Mouse (Mus musculus) embryonic facial prominence, embryonic 12.5 days (tissue): ENCODE results near the gene Xcl1. TPM values are rescaled to one million over a fixed set of nuclear protein-coding genes. Genes with fewer than 3 reads are reported as not detected.

Source experiments
- ATAC-seq: fragments of 200-750 bp; cut with Nextera tagmentation; 2 replicates; pipeline ENCODE4 v1.8.0; 2017; ENCODE audit not compliant: insufficient number of reproducible peaks, insufficient read depth, low FRiP score, low TSS enrichment
- H3K27ac ChIP-seq: fragments of 300-500 bp; sonication (generic); 2 replicates; pipeline ENCODE4 v1.5.1; 2016; ENCODE audit warnings: mild to moderate bottlenecking
- H3K27me3 ChIP-seq: fragments of 300-500 bp; sonication (generic); 2 replicates; pipeline ENCODE4 v1.6.1; 2016; ENCODE audit warnings: mild to moderate bottlenecking, moderate library complexity
- H3K36me3 ChIP-seq: fragments of 300-500 bp; sonication (generic); 2 replicates; pipeline ENCODE4 v1.6.1; 2016; ENCODE audit warnings: mild to moderate bottlenecking
- H3K4me1 ChIP-seq: fragments of 300-500 bp; sonication (generic); 2 replicates; pipeline ENCODE4 v1.6.1; 2016
- H3K4me2 ChIP-seq: fragments of 300-500 bp; sonication (generic); replicated peaks from 2 replicates; pipeline ENCODE4 v1.6.1; 2016; ENCODE audit warnings: mild to moderate bottlenecking, moderate library complexity
- H3K4me3 ChIP-seq: fragments of 300-500 bp; sonication (generic); 2 replicates; pipeline ENCODE4 v1.5.1; 2016; ENCODE audit warnings: mild to moderate bottlenecking
- H3K9ac ChIP-seq: fragments of 300-500 bp; sonication (generic); 2 replicates; pipeline ENCODE4 v1.6.1; 2016; ENCODE audit warnings: mild to moderate bottlenecking, moderate library complexity
- H3K9me3 ChIP-seq: fragments of 300-500 bp; sonication (generic); 2 replicates; pipeline ENCODE4 v1.6.1; 2016; ENCODE audit warnings: mild to moderate bottlenecking, moderate library complexity
- WGBS: fragments of 180-500 bp; shearing (Covaris S2); methylation state at CpG from one replicate; pipeline ENCODE4 v1.1.7; 2016; 5-methylcytosine and 5-hydroxymethylcytosine counted together
- polyA plus RNA-seq: library from polyadenylated mRNA; unstranded; fragments of >200 nt; fragmentation: Nextera tagmentation; extraction: Ambion mirVana; gene quantifications from 2 replicates; pipeline ENCODE4 v1.2.1, GENCODE M21; 2016

Xcl1 gene
- polyA plus RNA-seq, 1 experiment from 2014 or later = not detected

DNA sequence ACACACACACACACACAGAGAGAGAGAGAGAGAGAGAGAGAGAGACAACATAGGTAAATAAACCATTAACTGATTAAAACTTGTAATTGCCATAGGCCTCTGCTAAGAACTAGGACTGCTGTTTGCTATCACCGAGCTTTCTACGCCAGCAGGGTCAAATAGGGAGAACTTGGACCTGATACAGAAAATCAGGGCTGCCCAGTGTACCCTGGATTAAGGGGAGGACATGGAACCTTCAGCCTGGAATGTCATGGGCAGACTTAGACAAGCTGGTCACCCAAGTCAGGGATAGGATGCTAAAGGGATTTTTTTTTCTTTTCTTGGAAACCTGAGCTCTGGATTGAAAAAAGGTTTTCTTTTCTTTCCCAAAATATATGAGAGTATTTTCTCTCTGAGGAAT, 35.1 kb downstream of the Xcl1 start:
- Histone ChIP-seq H3K9ac (no peak overlapping the region), H3K4me3 (no peak overlapping the region), H3K27ac (no peak overlapping the region), H3K36me3 (no peaks in the 10 kb centered on the region), H3K27me3 (no peaks in the 10 kb centered on the region), H3K4me2 (no peak overlapping the region), H3K4me1 (peaks cover 4% of the 10 kb centered on the region; the same call in 1 of the 2 replicates), H3K9me3 (no peaks in the 10 kb centered on the region)
- ATAC-seq = no peak
- WGBS = 78% methylated on average over 2 of the region's 2 CpGs

DNA sequence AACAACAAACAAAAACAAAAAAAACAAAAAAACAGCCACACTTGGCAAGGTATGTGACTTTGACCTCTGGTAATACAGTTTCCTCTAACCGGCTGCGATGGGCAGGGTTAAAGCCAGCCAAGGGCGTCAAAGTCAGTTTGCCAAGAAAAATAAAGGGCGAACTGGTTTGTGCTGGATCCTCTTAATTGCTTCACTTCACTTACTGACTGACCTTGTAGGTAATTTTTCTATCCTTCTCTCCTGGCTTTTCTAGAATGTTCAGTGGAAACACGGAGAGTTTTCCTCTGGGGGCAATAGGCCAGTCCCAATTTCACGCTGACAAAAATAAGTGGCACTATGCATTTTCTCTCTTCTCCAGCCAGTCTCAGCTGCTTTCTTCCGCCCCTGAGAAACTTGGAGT, 35.8 kb downstream of the Xcl1 start:
- H3K4me2 ChIP-seq = peak overlapping the region; percentile 79
- H3K36me3 ChIP-seq = no peaks in the 10 kb centered on the region
- H3K4me1 ChIP-seq = peaks cover 4% of the 10 kb centered on the region; the same call in 1 of the 2 replicates
- peak overlapping the region; percentile 48 for H3K4me3 ChIP-seq
- H3K9me3 ChIP-seq = no peaks in the 10 kb centered on the region
- H3K27me3 ChIP-seq = no peaks in the 10 kb centered on the region
- WGBS = 22% methylated on average over 7 of the region's 7 CpGs
- peak overlapping the region; percentile 50 for H3K9ac ChIP-seq
- no peak overlapping the region for H3K27ac ChIP-seq
- no peak for ATAC-seq

DNA sequence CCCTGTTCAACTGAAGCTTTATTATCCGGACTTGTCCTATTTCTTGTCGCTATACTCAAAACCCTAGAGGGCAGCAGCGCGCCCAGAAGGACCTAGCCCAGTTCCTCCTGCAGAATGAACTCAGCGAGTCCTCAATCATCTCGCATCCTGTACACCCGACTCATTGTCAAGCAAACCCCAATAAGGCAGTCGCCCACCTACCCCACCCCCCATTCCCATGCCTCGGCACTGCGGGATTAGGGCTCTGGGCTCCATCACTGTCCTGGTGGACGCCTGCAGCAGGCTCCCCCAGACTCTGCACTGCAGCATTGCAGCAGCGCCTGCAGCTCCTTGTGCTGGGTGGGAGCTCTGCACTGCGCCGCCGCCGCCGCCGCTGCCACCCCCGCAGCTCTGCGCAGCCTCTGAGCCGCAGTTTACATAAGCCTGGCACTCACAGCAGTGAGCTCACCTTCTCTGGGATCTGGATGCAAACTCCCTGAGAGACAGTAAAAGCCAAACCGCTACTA, 36.4 kb downstream of the Xcl1 start:
- no peaks in the 10 kb centered on the region for H3K27me3 ChIP-seq
- peak overlapping the region; percentile 50 for H3K9ac ChIP-seq
- WGBS = under 1% methylated on average over 22 of the region's 22 CpGs
- peak; percentile 89 for ATAC-seq
- H3K27ac ChIP-seq = peak overlapping the region; percentile 31; the same call in 1 of the 2 replicates
- H3K4me1 ChIP-seq = peaks cover 4% of the 10 kb centered on the region; the same call in 1 of the 2 replicates
- no peaks in the 10 kb centered on the region for H3K36me3 ChIP-seq
- H3K4me3 ChIP-seq = peak overlapping the region; percentile 48
- peak overlapping the region; percentile 79 for H3K4me2 ChIP-seq
- H3K9me3 ChIP-seq = no peaks in the 10 kb centered on the region

DNA sequence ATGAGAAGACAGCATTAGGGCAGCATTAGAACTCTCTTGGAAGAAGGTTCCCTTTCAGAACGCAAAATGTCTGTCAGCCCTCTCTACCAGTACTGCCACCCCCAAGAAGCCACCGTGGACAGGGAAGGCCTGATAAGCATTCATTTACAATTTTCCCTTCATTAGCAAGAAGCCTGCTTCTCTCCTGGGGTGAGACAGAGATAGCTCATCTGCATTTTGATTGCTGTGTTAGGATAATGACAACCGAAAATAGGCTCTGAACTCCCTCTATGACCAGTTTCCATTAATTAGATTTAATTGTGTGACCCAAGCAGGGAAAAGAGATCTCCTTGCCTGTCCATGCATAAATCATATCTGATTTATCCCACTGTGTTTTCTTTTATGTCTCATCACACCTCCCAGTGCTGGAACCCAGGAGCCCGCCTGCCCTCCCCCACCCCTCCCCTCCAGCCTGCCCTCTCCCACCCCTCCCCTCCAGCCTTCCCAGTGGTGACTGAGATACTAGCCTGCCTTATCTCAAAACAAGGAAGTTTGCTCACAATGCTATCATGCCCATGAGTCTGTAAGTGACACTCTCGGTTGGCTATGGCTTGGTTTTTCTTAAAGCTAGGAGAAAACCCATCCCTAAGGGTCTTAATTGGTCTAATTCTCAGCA, 38.0 kb downstream of the Xcl1 start:
- Histone ChIP-seq H3K4me3 (no peak overlapping the region), H3K36me3 (no peaks in the 10 kb centered on the region), H3K4me2 (no peak overlapping the region), H3K9ac (no peak overlapping the region), H3K27ac (no peak overlapping the region), H3K4me1 (peaks cover 4% of the 10 kb centered on the region; the same call in 1 of the 2 replicates), H3K27me3 (no peaks in the 10 kb centered on the region), H3K9me3 (no peaks in the 10 kb centered on the region)
- ATAC-seq = no peak
- WGBS = 38% methylated on average over 5 of the region's 5 CpGs

DNA sequence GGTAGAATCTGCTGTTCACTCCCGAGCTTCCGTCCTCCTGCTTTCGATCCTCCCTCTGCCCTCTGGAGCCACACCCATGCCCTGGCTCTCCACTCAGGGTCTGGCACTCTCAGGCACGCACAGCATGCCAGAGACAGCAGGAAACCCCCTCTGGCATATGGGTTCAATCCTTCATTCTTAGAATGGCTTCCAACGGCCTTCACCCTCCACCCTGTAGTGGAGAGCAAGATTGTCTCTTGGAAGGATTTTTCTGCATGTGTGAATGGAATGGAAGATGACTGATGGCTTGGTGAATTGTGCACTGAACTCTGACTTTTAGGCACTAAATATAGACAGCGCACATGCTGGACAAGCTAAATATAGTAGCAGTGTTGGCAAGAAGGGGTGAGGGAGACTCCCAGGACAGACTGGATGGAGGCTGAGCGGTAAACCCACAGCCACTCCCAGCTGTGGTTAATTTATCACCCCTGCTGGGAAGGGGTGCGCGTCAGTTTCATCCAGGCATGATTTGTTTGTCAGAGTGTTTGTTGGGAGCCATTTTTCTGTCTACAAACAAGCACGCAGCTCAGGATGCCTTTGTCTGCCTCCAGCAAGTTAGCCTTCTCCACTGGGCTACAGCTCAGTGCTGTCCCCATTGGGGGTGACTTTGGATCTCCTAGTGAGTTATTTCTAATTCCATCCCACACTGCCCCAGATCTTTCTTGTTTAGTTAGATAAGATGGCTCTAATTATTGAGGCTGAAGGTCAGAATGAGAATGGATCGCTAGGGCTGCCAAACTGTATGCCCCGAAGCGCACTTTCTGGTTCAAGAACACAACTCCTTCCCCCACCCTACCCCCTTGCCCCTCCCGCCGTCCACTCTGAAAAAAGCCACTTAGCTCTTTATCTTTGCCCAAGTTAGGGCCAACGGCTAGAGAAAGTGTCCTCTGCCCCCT, 38.8 kb downstream of the Xcl1 start:
- Histone ChIP-seq H3K27ac (no peak overlapping the region), H3K9ac (no peak overlapping the region), H3K27me3 (no peaks in the 10 kb centered on the region), H3K36me3 (no peaks in the 10 kb centered on the region), H3K4me3 (no peak overlapping the region), H3K4me1 (peaks cover 4% of the 10 kb centered on the region; the same call in 1 of the 2 replicates), H3K4me2 (no peak overlapping the region), H3K9me3 (no peaks in the 10 kb centered on the region)
- no peak for ATAC-seq
- WGBS = 36% methylated on average over 16 of the region's 16 CpGs

DNA sequence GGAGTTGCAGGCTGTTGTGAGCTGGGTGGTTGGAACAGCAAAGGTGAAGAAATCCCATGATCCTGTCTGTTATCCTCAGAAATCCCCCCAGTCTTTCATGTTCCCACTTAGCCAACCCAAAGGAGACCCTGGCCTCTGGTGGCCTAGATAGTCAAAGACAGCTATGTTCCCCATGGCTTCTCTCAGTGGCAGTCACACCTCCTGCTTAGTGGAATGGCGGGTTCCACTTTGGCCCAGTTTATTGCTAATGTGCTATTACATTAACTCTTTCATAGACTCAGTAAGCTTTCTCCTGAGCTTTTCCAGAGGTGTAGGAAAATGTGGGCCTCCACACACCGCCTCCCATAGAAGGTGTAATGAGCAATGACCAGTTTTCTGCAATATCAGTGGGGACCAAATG, 39.5 kb downstream of the Xcl1 start:
- H3K27me3 ChIP-seq = no peaks in the 10 kb centered on the region
- H3K27ac ChIP-seq = no peak overlapping the region

DNA sequence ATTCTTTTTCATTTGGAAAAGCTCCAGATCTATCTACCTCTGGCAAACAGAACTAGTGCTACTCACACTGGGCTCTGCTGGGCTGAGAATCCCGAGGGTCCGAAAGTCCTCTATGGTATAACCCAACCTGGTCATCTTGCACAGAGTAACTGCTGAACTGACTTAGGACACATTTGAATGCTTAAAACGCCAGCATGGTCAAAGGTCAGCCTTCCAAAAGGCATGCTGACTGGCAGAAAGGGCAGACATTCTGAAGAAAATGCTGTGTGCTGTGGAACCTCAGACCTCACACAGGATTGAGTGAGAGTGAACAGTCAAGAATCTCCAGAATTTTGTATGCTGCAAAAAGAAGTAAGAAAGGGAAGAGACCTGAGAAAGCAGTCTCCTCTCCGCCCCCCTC, 45.0 kb downstream of the Xcl1 start:
- no peaks in the 10 kb centered on the region for H3K9me3 ChIP-seq
- WGBS = 68% methylated on average over 4 of the region's 4 CpGs
- H3K4me1 ChIP-seq = no peaks in the 10 kb centered on the region
- H3K36me3 ChIP-seq = no peaks in the 10 kb centered on the region
- H3K27ac ChIP-seq = no peak overlapping the region
- no peak overlapping the region for H3K9ac ChIP-seq
- no peak overlapping the region for H3K4me2 ChIP-seq
- no peaks in the 10 kb centered on the region for H3K27me3 ChIP-seq
- H3K4me3 ChIP-seq = no peak overlapping the region
- ATAC-seq = no peak

More for the DNA sequence above, 39.5 kb downstream of the Xcl1 start:
- Histone ChIP-seq H3K4me1 (peaks cover 4% of the 10 kb centered on the region; the same call in 1 of the 2 replicates), H3K4me3 (no peak overlapping the region), H3K36me3 (no peaks in the 10 kb centered on the region), H3K9ac (no peak overlapping the region), H3K4me2 (no peak overlapping the region), H3K9me3 (no peaks in the 10 kb centered on the region)
- 69% methylated on average over 2 of the region's 2 CpGs for WGBS
- no peak for ATAC-seq

DNA sequence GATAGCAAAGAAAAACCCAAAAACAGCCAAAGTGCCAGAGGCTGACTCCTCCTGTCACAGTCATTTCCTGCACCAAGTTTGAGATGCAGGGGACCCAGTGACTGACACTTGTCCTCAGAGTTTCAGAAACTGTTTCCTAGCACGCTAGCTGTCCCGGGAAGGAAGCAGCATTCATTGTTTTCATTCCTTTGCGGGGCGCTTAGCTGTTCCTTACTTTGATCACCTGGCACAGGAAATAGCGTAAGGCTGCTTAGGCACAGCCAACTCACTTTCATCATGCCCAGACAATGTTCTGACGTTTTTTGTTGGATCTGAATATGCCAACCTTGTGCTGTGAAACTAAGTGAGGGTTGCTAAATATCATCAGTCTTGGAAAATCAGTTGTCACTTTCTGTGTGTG, 46.8 kb downstream of the Xcl1 start:
- H3K36me3 ChIP-seq = no peaks in the 10 kb centered on the region
- H3K4me2 ChIP-seq = no peak overlapping the region
- no peak overlapping the region for H3K4me3 ChIP-seq
- H3K27me3 ChIP-seq = no peaks in the 10 kb centered on the region
- ATAC-seq = no peak
- no peak overlapping the region for H3K27ac ChIP-seq
- no peaks in the 10 kb centered on the region for H3K9me3 ChIP-seq
- no peaks in the 10 kb centered on the region for H3K4me1 ChIP-seq
- H3K9ac ChIP-seq = no peak overlapping the region
- 55% methylated on average over 6 of the region's 6 CpGs for WGBS

DNA sequence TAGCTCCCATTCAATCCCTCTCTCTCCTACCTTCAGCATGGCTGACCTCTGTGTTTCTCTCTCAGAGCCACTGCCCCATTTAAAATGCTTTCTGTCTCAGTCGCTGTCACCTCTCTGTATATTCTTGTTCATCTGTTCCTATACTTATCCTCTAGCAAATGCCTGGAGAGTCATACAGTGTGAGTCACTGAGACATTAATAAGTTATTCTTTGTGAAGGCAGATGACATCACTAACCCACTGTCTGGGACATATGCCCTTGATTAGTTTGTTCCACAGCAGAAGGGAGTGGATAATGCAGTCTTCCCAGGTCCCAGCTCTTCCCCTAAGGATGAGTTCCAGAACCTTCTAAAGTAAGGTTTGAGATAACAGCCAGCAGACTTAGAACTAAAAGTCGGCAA, 47.6 kb downstream of the Xcl1 start:
- Histone ChIP-seq H3K4me1 (no peaks in the 10 kb centered on the region), H3K9ac (no peak overlapping the region), H3K4me3 (no peak overlapping the region), H3K4me2 (no peak overlapping the region), H3K27ac (no peak overlapping the region), H3K27me3 (no peaks in the 10 kb centered on the region), H3K9me3 (no peaks in the 10 kb centered on the region), H3K36me3 (no peaks in the 10 kb centered on the region)
- 73% methylated on average over 2 of the region's 2 CpGs for WGBS
- ATAC-seq = no peak

DNA sequence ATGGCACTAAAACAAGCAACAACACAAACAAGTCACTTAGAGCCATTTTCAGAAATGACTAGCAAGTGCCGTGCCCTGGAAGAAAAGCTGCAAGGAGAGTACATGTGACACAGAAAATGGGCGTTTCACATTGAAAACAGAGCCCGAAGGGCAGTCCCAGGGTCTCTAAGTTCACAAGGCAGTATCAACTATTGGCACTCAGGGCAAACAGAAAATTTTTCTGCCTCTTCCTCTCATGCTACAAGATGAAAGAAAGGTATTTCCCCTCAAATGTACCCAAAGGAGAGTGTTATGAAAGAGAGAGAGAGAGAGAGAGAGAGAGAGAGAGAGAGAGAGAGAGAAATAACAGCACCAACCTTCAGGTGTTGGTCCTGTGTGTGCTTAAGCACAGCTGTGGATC, 53.4 kb downstream of the Xcl1 start:
- Histone ChIP-seq H3K4me1 (no peaks in the 10 kb centered on the region), H3K27me3 (no peaks in the 10 kb centered on the region), H3K4me3 (no peak overlapping the region), H3K4me2 (no peak overlapping the region), H3K36me3 (no peaks in the 10 kb centered on the region), H3K27ac (no peak overlapping the region), H3K9ac (no peak overlapping the region), H3K9me3 (no peaks in the 10 kb centered on the region)
- WGBS = 79% methylated on average over 3 of the region's 3 CpGs
- ATAC-seq = no peak
